Comparison of ENCODE assay signal across 7 mouse cellular contexts in genomic region chr5:150079866-150080797, GRCm38 (mm10). TPM values are rescaled to one million over a fixed set of nuclear protein-coding genes. Genes with fewer than 3 reads are reported as not detected.
DNase-seq lines count a peak whose midpoint lies in the region; ATAC-seq and TF ChIP-seq lines count a peak whose summit lies in the region.

No protein-coding gene starts in this region.

- no peaks in the 10 kb centered on the region for H3K36me3 ChIP-seq in forebrain, postnatal 0 days (ENCODE audit: insufficient read depth)

- H3K4me2 ChIP-seq in forebrain, postnatal 0 days (ENCODE audit: low read depth): no peak overlapping the region

- peak; percentile 68 for ATAC-seq in forebrain, postnatal 0 days

- DNase-seq in right cerebral cortex, postnatal 36 days (ENCODE audit: low spot score in 2 of 2): peak; percentile 8 to 13
- no peak for DNase-seq in right cerebral cortex, postnatal 25 days
- DNase-seq in forebrain, postnatal 0 days: peak; percentile 8
- DNase-seq in lung, postnatal 25 days (ENCODE audit: low spot score): peak; percentile 24
- no peak for DNase-seq in adrenal gland, postnatal 25 days
- no peak for DNase-seq in cerebellum, postnatal 10 days
- no peak for DNase-seq in urinary bladder, adult 18-20 months (ENCODE audit: low spot score in 2 of 2)

- H3K27ac ChIP-seq in forebrain, postnatal 0 days (ENCODE audit: low read depth, low read length): no peak overlapping the region

- TF ChIP-seq CTCF in forebrain, postnatal 0 days (IDR thresholded peaks at IDR 0.05; ENCODE audit: low read depth): no peak

- H3K27me3 ChIP-seq in forebrain, postnatal 0 days (ENCODE audit: insufficient read depth, low read length): no peaks in the 10 kb centered on the region

- H3K4me3 ChIP-seq in forebrain, postnatal 0 days (ENCODE audit: low read depth, low read length): no peak overlapping the region

- no peaks in the 10 kb centered on the region for H3K4me1 ChIP-seq in forebrain, postnatal 0 days (ENCODE audit: insufficient read depth)

- no peaks in the 10 kb centered on the region for H3K9me3 ChIP-seq in forebrain, postnatal 0 days (ENCODE audit: low read length)

- 14% methylated on average over 12 of the region's 12 CpGs for WGBS in forebrain, postnatal 0 days

- H3K9ac ChIP-seq in forebrain, postnatal 0 days: no peak overlapping the region

RNA-seq across cellular contexts. Expression of gene Fry, which starts 38.3 kb away (rescaled TPM):
- total RNA-seq in forebrain, postnatal 0 days (2014; rRNA removed): 111 and 130 TPM in 2 replicates
- polyA plus RNA-seq in forebrain, postnatal 0 days (2015; fragmentation: Nextera tagmentation; extraction: Ambion mirVana): 31.5 and 47.6 TPM in 2 replicates
- total RNA-seq in adrenal gland, postnatal 25 days (2021): 36.2 and 47.5 TPM in 2 replicates

Comparison
In these comparisons a context has a peak if more than half of its experiments do, and no peak if none do; other contexts are left out.
1. DNase-seq: peak in right cerebral cortex, postnatal 36 days (2 of 2), forebrain, postnatal 0 days (single experiment) and lung, postnatal 25 days (single experiment); none in right cerebral cortex, postnatal 25 days (single experiment), adrenal gland, postnatal 25 days (single experiment), cerebellum, postnatal 10 days (0 of 2) and urinary bladder, adult 18-20 months (0 of 2).